Mouse (Mus musculus): ENCODE data around the gene Slc27a5. TPM values are rescaled to one million over a fixed set of nuclear protein-coding genes. Genes with fewer than 3 reads are reported as not detected.

The Slc27a5 gene
- total RNA-seq (2014; rRNA removed; ENCODE audit: low replicate concordance) (not detected in 2 replicates), polyA plus RNA-seq (2015; fragmentation: Nextera tagmentation; extraction: Ambion mirVana) (not detected in 2 replicates)

DNA sequence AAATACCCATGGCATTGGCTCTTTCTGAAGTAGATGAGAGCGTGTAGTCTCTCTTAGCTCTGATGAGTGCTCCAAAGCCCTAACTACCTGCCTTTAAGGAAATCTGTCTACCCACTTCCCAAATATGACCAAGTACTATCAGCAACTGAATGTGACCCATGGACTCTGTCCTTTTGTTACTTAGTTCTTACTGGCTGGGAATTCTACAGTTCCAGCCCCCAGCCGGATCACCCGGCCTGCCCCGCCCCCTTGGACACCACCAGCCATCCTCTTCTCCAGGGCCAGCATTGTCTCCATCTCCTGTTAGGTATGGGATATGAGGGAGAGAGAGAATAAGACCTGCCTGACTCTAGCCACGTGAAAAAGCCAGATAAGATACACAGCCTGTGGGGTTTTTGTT, at the start of gene Slc27a5:
TSS of gene Slc27a5 (minus strand) at position 140 of the 400 bp plus-strand sequence.
- no peaks in the 10 kb centered on the region for H3K4me1 ChIP-seq (ENCODE audit: control insufficient read depth, insufficient read depth)
- no peak within 1 kb of the TSS for H3K27ac ChIP-seq (ENCODE audit: low read depth)
- H3K4me3 ChIP-seq (ENCODE audit: low read depth, low read length): no peak within 1 kb of the TSS
- no peak for DNase-seq (ENCODE audit: low spot score)
- H3K9me3 ChIP-seq (replicated peaks; ENCODE audit: control insufficient read depth, low read length): no peaks in the 10 kb centered on the region
- TF ChIP-seq CTCF (IDR thresholded peaks at IDR 0.05; ENCODE audit: low read depth) (no peak), EP300 (IDR thresholded peaks at IDR 0.05; ENCODE audit: low read depth) (no peak)
- no peaks in the 10 kb centered on the region for H3K27me3 ChIP-seq (ENCODE audit: control insufficient read depth, insufficient read depth, low read length)
- no peaks in the 10 kb centered on the region for H3K36me3 ChIP-seq (replicated peaks; ENCODE audit: control insufficient read depth, insufficient read depth, low read length)
- H3K4me2 ChIP-seq (ENCODE audit: low read depth, low read length): no peak within 1 kb of the TSS
- ATAC-seq (ENCODE audit: insufficient read depth, low read depth): no peak
- WGBS: 57% methylated on average over 5 of the region's 5 CpGs
- no peak within 1 kb of the TSS for H3K9ac ChIP-seq (replicated peaks; ENCODE audit: low read depth, low read length)

DNA sequence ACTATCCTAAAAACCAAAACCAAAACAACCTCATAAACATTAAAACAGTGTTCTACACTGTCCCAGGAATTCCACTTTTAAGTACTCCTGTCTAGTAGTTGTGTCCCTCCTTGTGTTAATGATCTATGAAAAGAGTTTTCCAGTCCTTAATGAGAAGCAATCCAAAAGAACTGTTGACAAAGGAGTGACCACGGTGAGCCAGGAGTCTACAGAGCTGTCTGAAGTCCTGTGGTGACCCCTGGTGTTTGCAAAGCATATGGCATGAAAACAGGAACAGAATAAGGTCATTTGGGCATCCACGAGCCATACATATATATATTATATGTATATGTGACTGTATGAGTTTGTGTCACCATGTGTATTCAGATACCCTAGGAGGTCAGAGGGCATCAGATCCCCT, 48.1 kb upstream of the Slc27a5 start:
- peak; percentile 96 for TF ChIP-seq CTCF (IDR thresholded peaks at IDR 0.05; ENCODE audit: low read depth)
- no peak for TF ChIP-seq EP300 (IDR thresholded peaks at IDR 0.05; ENCODE audit: low read depth)
- Histone ChIP-seq H3K27me3 (ENCODE audit: control insufficient read depth, insufficient read depth, low read length) (peaks cover 29% of the 10 kb centered on the region), H3K4me1 (ENCODE audit: control insufficient read depth, insufficient read depth) (peaks cover 8% of the 10 kb centered on the region), H3K9me3 (replicated peaks; ENCODE audit: control insufficient read depth, low read length) (no peaks in the 10 kb centered on the region), H3K4me2 (ENCODE audit: low read depth, low read length) (no peak overlapping the region), H3K36me3 (replicated peaks; ENCODE audit: control insufficient read depth, insufficient read depth, low read length) (no peaks in the 10 kb centered on the region), H3K4me3 (ENCODE audit: low read depth, low read length) (no peak overlapping the region), H3K27ac (ENCODE audit: low read depth) (no peak overlapping the region), H3K9ac (replicated peaks; ENCODE audit: low read depth, low read length) (no peak overlapping the region)
- peak; percentile 68 for ATAC-seq (ENCODE audit: insufficient read depth, low read depth)
- 4% methylated on average over 2 of the region's 2 CpGs for WGBS
- peak; percentile 83 for DNase-seq (ENCODE audit: low spot score)

GRCm38 (mm10) chr7:13044254-13044625, 46.2 kb upstream of the Slc27a5 start:
- WGBS: 5% methylated on average over 23 of the region's 23 CpGs
- H3K4me2 ChIP-seq (ENCODE audit: low read depth, low read length): peak overlapping the region; percentile 73
- ATAC-seq (ENCODE audit: insufficient read depth, low read depth): no peak
- no peak for DNase-seq (ENCODE audit: low spot score)
- peak overlapping the region; percentile 49 for H3K4me3 ChIP-seq (ENCODE audit: low read depth, low read length)
- H3K36me3 ChIP-seq (replicated peaks; ENCODE audit: control insufficient read depth, insufficient read depth, low read length): no peaks in the 10 kb centered on the region
- peaks cover 10% of the 10 kb centered on the region for H3K4me1 ChIP-seq (ENCODE audit: control insufficient read depth, insufficient read depth)
- no peak overlapping the region for H3K27ac ChIP-seq (ENCODE audit: low read depth)
- H3K27me3 ChIP-seq (ENCODE audit: control insufficient read depth, insufficient read depth, low read length): peaks cover 29% of the 10 kb centered on the region
- TF ChIP-seq EP300 (IDR thresholded peaks at IDR 0.05; ENCODE audit: low read depth) (no peak), CTCF (IDR thresholded peaks at IDR 0.05; ENCODE audit: low read depth) (no peak)
- peak overlapping the region; percentile 24; the same call in 1 of the 2 replicates for H3K9ac ChIP-seq (replicated peaks; ENCODE audit: low read depth, low read length)
- H3K9me3 ChIP-seq (replicated peaks; ENCODE audit: control insufficient read depth, low read length): no peaks in the 10 kb centered on the region

DNA sequence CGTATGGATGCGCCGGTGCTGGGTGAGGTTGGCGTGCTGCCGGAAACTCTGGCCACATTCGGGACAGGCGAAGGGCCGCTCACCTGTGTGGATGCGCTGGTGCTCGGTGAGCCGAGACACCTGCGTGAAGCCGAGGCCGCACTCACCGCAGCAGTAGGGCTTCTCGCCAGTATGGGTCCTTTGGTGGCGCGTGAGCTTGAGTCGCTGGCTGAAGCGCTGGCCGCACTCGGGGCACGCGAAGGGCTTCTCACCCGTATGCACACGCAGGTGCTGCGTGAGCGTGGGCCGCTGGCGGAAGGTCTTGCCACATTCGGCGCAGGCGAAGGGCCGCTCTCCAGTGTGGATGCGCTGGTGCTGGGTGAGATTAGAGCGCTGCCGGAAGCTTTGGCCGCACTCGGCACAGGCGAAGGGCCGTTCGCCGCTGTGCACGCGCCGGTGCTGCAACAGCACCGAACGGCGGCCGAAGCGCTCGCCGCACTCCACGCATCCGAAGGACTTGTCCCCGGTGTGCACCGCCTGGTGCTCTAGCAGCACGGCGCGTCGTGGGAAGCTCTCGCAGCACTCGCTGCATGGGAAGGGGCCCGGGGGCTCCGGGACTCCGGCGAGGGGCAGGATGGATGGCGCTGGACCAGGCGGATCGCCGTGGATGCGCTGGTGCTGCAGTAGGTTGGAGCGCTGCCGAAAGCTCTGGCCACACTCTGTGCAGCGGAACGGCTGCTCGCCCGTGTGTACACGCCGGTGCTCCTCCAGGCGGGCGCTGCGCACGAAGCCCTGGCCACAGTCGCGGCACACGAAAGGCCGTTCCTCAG, 45.7 kb upstream of the Slc27a5 start:
- 6% methylated on average over 78 of the region's 88 CpGs for WGBS

DNA sequence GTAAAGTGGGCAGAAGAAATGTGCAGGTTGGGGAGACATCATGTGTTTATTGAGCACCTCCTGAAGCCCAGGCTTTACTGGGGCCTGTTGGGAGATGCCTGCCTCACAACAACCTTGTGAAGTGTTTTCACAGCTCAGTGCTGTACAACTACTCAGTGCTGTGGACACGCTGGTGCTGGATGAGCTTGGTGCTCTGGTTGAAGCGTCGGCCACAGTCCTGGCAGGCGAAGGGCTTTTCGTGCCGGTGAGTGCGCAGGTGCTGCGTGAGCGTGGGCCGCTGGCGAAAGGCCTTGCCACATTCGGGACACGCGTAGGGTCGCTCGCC, 45.1 kb upstream of the Slc27a5 start:
- DNase-seq (ENCODE audit: low spot score) (no peak), ATAC-seq (ENCODE audit: insufficient read depth, low read depth) (no peak)
- 47% methylated on average over 16 of the region's 16 CpGs for WGBS
- TF ChIP-seq EP300 (IDR thresholded peaks at IDR 0.05; ENCODE audit: low read depth) (no peak), CTCF (IDR thresholded peaks at IDR 0.05; ENCODE audit: low read depth) (no peak)
- Histone ChIP-seq H3K4me2 (ENCODE audit: low read depth, low read length) (peak overlapping the region; percentile 73; the same call in 1 of the 2 replicates), H3K4me1 (ENCODE audit: control insufficient read depth, insufficient read depth) (peaks cover 17% of the 10 kb centered on the region), H3K9ac (replicated peaks; ENCODE audit: low read depth, low read length) (no peak overlapping the region), H3K9me3 (replicated peaks; ENCODE audit: control insufficient read depth, low read length) (no peaks in the 10 kb centered on the region), H3K36me3 (replicated peaks; ENCODE audit: control insufficient read depth, insufficient read depth, low read length) (no peaks in the 10 kb centered on the region), H3K27ac (ENCODE audit: low read depth) (no peak overlapping the region), H3K4me3 (ENCODE audit: low read depth, low read length) (peak overlapping the region; percentile 49), H3K27me3 (ENCODE audit: control insufficient read depth, insufficient read depth, low read length) (peaks cover 29% of the 10 kb centered on the region)

More for the DNA sequence above, 45.7 kb upstream of the Slc27a5 start:
- Histone ChIP-seq H3K4me3 (ENCODE audit: low read depth, low read length) (peak overlapping the region; percentile 49), H3K4me2 (ENCODE audit: low read depth, low read length) (peak overlapping the region; percentile 73), H3K36me3 (replicated peaks; ENCODE audit: control insufficient read depth, insufficient read depth, low read length) (no peaks in the 10 kb centered on the region), H3K9me3 (replicated peaks; ENCODE audit: control insufficient read depth, low read length) (no peaks in the 10 kb centered on the region), H3K4me1 (ENCODE audit: control insufficient read depth, insufficient read depth) (peaks cover 16% of the 10 kb centered on the region), H3K27me3 (ENCODE audit: control insufficient read depth, insufficient read depth, low read length) (peaks cover 29% of the 10 kb centered on the region), H3K9ac (replicated peaks; ENCODE audit: low read depth, low read length) (peak overlapping the region; percentile 24; the same call in 1 of the 2 replicates), H3K27ac (ENCODE audit: low read depth) (no peak overlapping the region)
- ATAC-seq (ENCODE audit: insufficient read depth, low read depth) (peak; percentile 23; the same call in 1 of the 2 replicates), DNase-seq (ENCODE audit: low spot score) (no peak)
- TF ChIP-seq EP300 (IDR thresholded peaks at IDR 0.05; ENCODE audit: low read depth): no peak
- TF ChIP-seq CTCF (IDR thresholded peaks at IDR 0.05; ENCODE audit: low read depth): no peak

All from heart, postnatal 0 days (tissue).